Mouse (Mus musculus): ENCODE measurements at regions not wholly inside any gene's neighbourhood (a gene's known extent, or its start where the extent isn't known, plus 50 kb on each side); places are given as distances from the start of the nearest gene placed in this dataset.

GRCm38 (mm10) chr9:5605015-5605414 lies 259.8 kb downstream of the Casp12 start:
- no peak for DNase-seq (ENCODE audit: low read depth, low spot score)
- Histone ChIP-seq H3K4me3 (ENCODE audit: control insufficient read depth in 1 of 2, insufficient read depth in 1 of 2, low read depth in 2 of 2, low read length in 2 of 2) (no peak overlapping the region), H3K27me3 (ENCODE audit: control insufficient read depth in 1 of 2, insufficient read depth in 2 of 2, low read length in 2 of 2) (no peaks in the 10 kb centered on the region), H3K79me2 (ENCODE audit: control insufficient read depth, insufficient read depth, low read length, poor library complexity) (no peaks in the 10 kb centered on the region), H3K9ac (ENCODE audit: control insufficient read depth, low read depth, low read length, poor library complexity, severe bottlenecking) (no peak overlapping the region), H3K4me1 (ENCODE audit: control insufficient read depth in 1 of 2, insufficient read depth in 2 of 2, low read length in 2 of 2) (no peaks in the 10 kb centered on the region), H3K36me3 (ENCODE audit: control insufficient read depth in 1 of 2, insufficient read depth in 2 of 2, low read length in 2 of 2) (no peaks in the 10 kb centered on the region), H3K9me3 (replicated peaks; ENCODE audit: insufficient read depth, low read length) (no peaks in the 10 kb centered on the region), H3K27ac (ENCODE audit: control insufficient read depth, low read depth, low read length) (no peak overlapping the region)
- TF ChIP-seq ZKSCAN1 (IDR thresholded peaks at IDR 0.05; ENCODE audit: low read depth, low read length) (no peak), MXI1 (IDR thresholded peaks at IDR 0.05; ENCODE audit: low read depth, low read length) (no peak), ZC3H11A (IDR thresholded peaks at IDR 0.05; ENCODE audit: low read depth, low read length) (no peak), TBP (IDR thresholded peaks at IDR 0.05; ENCODE audit: low read depth, low read length) (no peak), MAFK (IDR thresholded peaks at IDR 0.05; ENCODE audit: borderline replicate concordance, low read depth, low read length) (peak; percentile 85)

GRCm38 (mm10) chr9:5616725-5617124 lies 271.5 kb downstream of the Casp12 start:
- H3K27me3 ChIP-seq (ENCODE audit: control insufficient read depth in 1 of 2, insufficient read depth in 2 of 2, low read length in 2 of 2): no peaks in the 10 kb centered on the region
- no peak for DNase-seq (ENCODE audit: low read depth, low spot score)
- no peak for TF ChIP-seq ZMIZ1 (IDR thresholded peaks at IDR 0.05; ENCODE audit: low read depth, low read length)
- TF ChIP-seq KAT2A (conservative IDR thresholded peaks at IDR 0.05; ENCODE audit: low read depth, low read length): no peak
- TF ChIP-seq UBTF (IDR thresholded peaks at IDR 0.05; ENCODE audit: borderline replicate concordance, insufficient read depth, low read depth, low read length): no peak
- TF ChIP-seq E2F4 (IDR thresholded peaks at IDR 0.05; ENCODE audit: borderline replicate concordance, low read depth, low read length): no peak
- TF ChIP-seq MXI1 (IDR thresholded peaks at IDR 0.05; ENCODE audit: low read depth, low read length): no peak
- TF ChIP-seq USF2 (IDR thresholded peaks at IDR 0.05; ENCODE audit: borderline replicate concordance in 1 of 2, insufficient read depth in 1 of 2, low read depth in 1 of 2, low read length in 2 of 2): no peak
- no peak for TF ChIP-seq ETS1 (IDR thresholded peaks at IDR 0.05; ENCODE audit: low read depth, low read length)
- TF ChIP-seq TAL1 (IDR thresholded peaks at IDR 0.05; ENCODE audit: low read length): no peak
- no peak for TF ChIP-seq RCOR1 (IDR thresholded peaks at IDR 0.05; ENCODE audit: low read depth, low read length)
- TF ChIP-seq POLR2A (IDR thresholded peaks at IDR 0.05; ENCODE audit: control insufficient read depth in 1 of 2, insufficient read depth in 1 of 2, low read depth in 1 of 2, low read length in 2 of 2, poor library complexity in 1 of 2): no peak
- no peak for TF ChIP-seq SMC3 (IDR thresholded peaks at IDR 0.05; ENCODE audit: low read depth, low read length)
- TF ChIP-seq MYB (IDR thresholded peaks at IDR 0.05; ENCODE audit: low read depth, low read length): no peak
- TF ChIP-seq MAFK (IDR thresholded peaks at IDR 0.05; ENCODE audit: borderline replicate concordance, low read depth, low read length): no peak
- TF ChIP-seq GATA1 (IDR thresholded peaks at IDR 0.05; ENCODE audit: low read depth, low read length): no peak
- no peak for TF ChIP-seq MAZ (IDR thresholded peaks at IDR 0.05; ENCODE audit: low read depth, low read length)
- TF ChIP-seq MYC (IDR thresholded peaks at IDR 0.05; ENCODE audit: low read depth, low read length): no peak
- no peak for TF ChIP-seq ZKSCAN1 (IDR thresholded peaks at IDR 0.05; ENCODE audit: low read depth, low read length)
- no peaks in the 10 kb centered on the region for H3K4me1 ChIP-seq (ENCODE audit: control insufficient read depth in 1 of 2, insufficient read depth in 2 of 2, low read length in 2 of 2)
- no peaks in the 10 kb centered on the region for H3K79me2 ChIP-seq (ENCODE audit: control insufficient read depth, insufficient read depth, low read length, poor library complexity)
- H3K9me3 ChIP-seq (replicated peaks; ENCODE audit: insufficient read depth, low read length): no peaks in the 10 kb centered on the region
- H3K4me3 ChIP-seq (ENCODE audit: control insufficient read depth in 1 of 2, insufficient read depth in 1 of 2, low read depth in 2 of 2, low read length in 2 of 2): no peak overlapping the region
- H3K36me3 ChIP-seq (ENCODE audit: control insufficient read depth in 1 of 2, insufficient read depth in 2 of 2, low read length in 2 of 2): no peaks in the 10 kb centered on the region
- H3K27ac ChIP-seq (ENCODE audit: control insufficient read depth, low read depth, low read length): no peak overlapping the region
- no peak overlapping the region for H3K9ac ChIP-seq (ENCODE audit: control insufficient read depth, low read depth, low read length, poor library complexity, severe bottlenecking)
